Mouse (Mus musculus) stomach, embryonic 16.5 days (tissue): ENCODE data around the gene Olfr1218. TPM values are rescaled to one million over a fixed set of nuclear protein-coding genes. Genes with fewer than 3 reads are reported as not detected.
"Not testable (repeated sequence)": the region's sequence is repeated elsewhere in the genome, so short reads cannot be mapped to it uniquely, and the experiment has no call there.

ENCODE experiments used
- ATAC-seq: fragments of 200-750 bp; cut with Nextera tagmentation; 2 replicates; pipeline ENCODE4 v1.8.0; 2017; ENCODE audit warnings: moderate number of reproducible peaks, moderate TSS enrichment; ENCODE audit not compliant: insufficient read depth, low FRiP score
- H3K27ac ChIP-seq: fragments of 300-500 bp; sonication (generic); 2 replicates; pipeline ENCODE4 v1.5.1; 2014; ENCODE audit warnings: low read length
- H3K27me3 ChIP-seq: fragments of 300-500 bp; sonication (generic); 2 replicates; pipeline ENCODE4 v1.6.1; 2014; ENCODE audit warnings: low read length, control low read depth, mixed read lengths; ENCODE audit not compliant: control insufficient read depth, insufficient read depth
- H3K36me3 ChIP-seq: fragments of 300-500 bp; sonication (generic); 2 replicates; pipeline ENCODE4 v1.6.1; 2014; ENCODE audit warnings: low read length; ENCODE audit not compliant: control insufficient read depth, insufficient read depth
- H3K4me1 ChIP-seq: fragments of 300-500 bp; sonication (generic); 2 replicates; pipeline ENCODE4 v1.6.1; 2014; ENCODE audit warnings: low read length, control low read depth, mixed read lengths; ENCODE audit not compliant: control insufficient read depth, insufficient read depth
- H3K4me2 ChIP-seq: fragments of 300-500 bp; sonication (generic); 2 replicates; pipeline ENCODE4 v1.6.1; 2014; ENCODE audit warnings: low read depth, low read length, mixed read lengths
- H3K4me3 ChIP-seq: fragments of 300-500 bp; sonication (generic); replicated peaks from 2 replicates; pipeline ENCODE4 v1.5.1; 2014; ENCODE audit warnings: mild to moderate bottlenecking, low read length
- H3K9ac ChIP-seq: fragments of 300-500 bp; sonication (generic); 2 replicates; pipeline ENCODE4 v1.6.1; 2014; ENCODE audit warnings: low read length
- H3K9me3 ChIP-seq: fragments of 300-500 bp; sonication (generic); replicated peaks from 2 replicates; pipeline ENCODE4 v1.6.1; 2016; ENCODE audit warnings: low read length, control low read depth; ENCODE audit not compliant: control insufficient read depth
- WGBS: fragments of 180-500 bp; shearing (Covaris S2); extraction: QIAGEN DNeasy Blood & Tissue Kit; methylation state at CpG from one replicate; pipeline ENCODE4 v1.1.7; 2014; 5-methylcytosine and 5-hydroxymethylcytosine counted together
- polyA plus RNA-seq: library from polyadenylated mRNA; unstranded; fragments of >200 nt; fragmentation: Nextera tagmentation; extraction: Ambion mirVana; gene quantifications from 2 replicates; pipeline ENCODE4 v1.2.1, GENCODE M21; 2015

The Olfr1218 gene
- polyA plus RNA-seq = not detected in 2 replicates

GRCm38 (mm10) chr2:89061087-89061486 is at the start of gene Olfr1218:
Olfr1218 (minus strand) TSS chr2:89061187.
- H3K27ac ChIP-seq = no peak within 1 kb of the TSS
- no peak within 1 kb of the TSS for H3K4me3 ChIP-seq
- H3K36me3 ChIP-seq = no peaks in the 10 kb centered on the region
- ATAC-seq = no peak
- H3K9me3 ChIP-seq = no peaks in the 10 kb centered on the region
- H3K9ac ChIP-seq = no peak within 1 kb of the TSS
- no peaks in the 10 kb centered on the region for H3K27me3 ChIP-seq
- H3K4me1 ChIP-seq = no peaks in the 10 kb centered on the region
- no peak within 1 kb of the TSS for H3K4me2 ChIP-seq

DNA sequence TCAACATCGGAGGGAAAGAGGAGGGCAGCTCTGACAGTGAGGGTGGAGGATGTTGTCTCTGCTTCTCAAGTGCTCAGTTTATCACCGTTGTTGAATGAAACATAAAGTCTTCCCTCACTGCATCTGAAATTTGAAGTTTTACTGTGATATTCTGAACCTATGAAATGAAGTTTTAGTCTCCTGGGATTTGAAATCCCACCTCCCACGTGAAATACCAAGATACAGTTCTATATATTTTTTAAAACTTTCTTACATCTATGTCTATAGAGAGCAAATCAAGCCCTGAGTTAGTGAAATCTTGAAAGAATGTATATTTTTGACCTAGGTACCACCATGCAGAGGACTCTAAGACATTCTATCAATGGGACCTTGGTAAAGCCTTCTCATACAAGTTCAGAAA is 45.7 kb upstream of the Olfr1218 start, which contains the start of gene Olfr1220:
Gene Olfr1220 (minus strand): TSS at position 101 of the 400 bp plus-strand sequence.
- no peak for ATAC-seq
- 69% methylated on average over 3 of the region's 3 CpGs for WGBS
- H3K27ac ChIP-seq = no peak within 1 kb of the TSS

DNA sequence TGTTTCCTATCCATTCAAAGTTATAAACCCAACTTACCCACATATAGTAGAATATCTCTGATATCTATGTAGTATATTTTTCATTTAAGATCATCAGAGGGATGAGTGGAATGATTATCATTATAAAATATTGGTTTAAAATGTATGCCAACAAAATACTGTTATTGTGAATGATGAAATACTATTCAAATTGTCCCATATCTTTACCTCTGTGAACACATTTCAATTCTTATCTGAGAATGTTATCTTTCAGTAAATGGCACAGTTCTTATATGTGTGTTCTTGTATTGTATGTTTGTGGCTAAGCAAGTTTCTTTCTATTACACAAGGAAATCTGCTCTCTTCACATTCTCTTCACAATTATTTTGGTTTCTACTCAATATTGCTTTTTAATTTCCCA is 44.7 kb upstream of the Olfr1218 start:
- Histone ChIP-seq H3K9ac (no peak overlapping the region), H3K27me3 (no peaks in the 10 kb centered on the region), H3K27ac (no peak overlapping the region), H3K4me1 (no peaks in the 10 kb centered on the region), H3K4me2 (no peak overlapping the region), H3K9me3 (no peaks in the 10 kb centered on the region), H3K4me3 (no peak overlapping the region), H3K36me3 (no peaks in the 10 kb centered on the region)
- ATAC-seq = no peak

More for the DNA sequence above, 45.7 kb upstream of the Olfr1218 start, which contains the start of gene Olfr1220:
- Histone ChIP-seq H3K4me2 (no peak within 1 kb of the TSS), H3K4me3 (no peak within 1 kb of the TSS), H3K9me3 (no peaks in the 10 kb centered on the region), H3K36me3 (no peaks in the 10 kb centered on the region), H3K9ac (no peak within 1 kb of the TSS), H3K4me1 (no peaks in the 10 kb centered on the region), H3K27me3 (no peaks in the 10 kb centered on the region)

DNA sequence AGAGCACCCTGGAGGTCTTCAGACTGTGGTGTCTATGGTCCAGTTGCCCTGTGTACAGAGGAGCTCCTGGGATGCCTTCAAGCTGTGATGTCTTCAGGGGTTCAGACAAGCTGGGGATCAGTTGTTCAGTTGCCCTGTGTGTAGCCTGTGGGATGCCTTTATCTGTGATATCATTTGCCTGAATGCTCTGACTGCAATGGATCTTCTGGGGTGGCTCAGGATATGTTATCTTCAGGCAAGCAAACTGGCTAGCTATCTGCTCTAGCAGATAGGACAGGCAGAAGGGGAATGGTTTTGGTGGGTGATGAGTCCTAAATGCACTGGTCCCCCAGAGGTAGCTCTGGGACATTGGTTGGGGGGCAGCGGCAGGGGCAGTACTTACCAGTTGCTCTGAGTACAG is 32.9 kb upstream of the Olfr1218 start:
- Histone ChIP-seq H3K4me2 (no peak overlapping the region), H3K9ac (no peak overlapping the region), H3K4me1 (no peaks in the 10 kb centered on the region), H3K27ac (no peak overlapping the region), H3K9me3 (no peaks in the 10 kb centered on the region), H3K27me3 (no peaks in the 10 kb centered on the region), H3K36me3 (no peaks in the 10 kb centered on the region), H3K4me3 (no peak overlapping the region)
- no peak for ATAC-seq
- 100% methylated on average over 1 of the region's 1 CpGs for WGBS

DNA sequence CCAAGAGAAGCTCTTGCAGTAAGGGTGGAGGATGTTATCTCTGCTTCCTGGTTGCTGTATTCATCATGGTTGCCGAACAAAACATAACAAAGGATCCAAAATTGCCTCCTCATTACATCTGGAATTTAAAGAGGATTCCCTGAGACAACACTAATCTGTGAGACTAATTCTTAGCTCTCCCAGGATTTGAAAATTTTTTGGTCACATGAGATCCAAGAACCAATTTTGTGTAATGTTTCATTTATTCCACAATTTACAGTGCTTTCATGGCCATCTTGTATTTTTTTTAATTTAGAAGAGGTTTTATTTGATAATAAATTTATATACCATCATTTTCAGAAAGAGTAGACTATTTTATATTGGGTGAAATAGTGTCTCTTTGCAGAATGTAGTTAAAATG is 22.4 kb upstream of the Olfr1218 start, which contains the start of gene Olfr1219:
Gene Olfr1219 (minus strand): TSS at position 101 of the 400 bp plus-strand sequence.
- no peaks in the 10 kb centered on the region for H3K36me3 ChIP-seq
- no peak within 1 kb of the TSS for H3K9ac ChIP-seq
- H3K27ac ChIP-seq = no peak within 1 kb of the TSS
- no peaks in the 10 kb centered on the region for H3K9me3 ChIP-seq
- no peak within 1 kb of the TSS for H3K4me2 ChIP-seq
- no peaks in the 10 kb centered on the region for H3K27me3 ChIP-seq
- H3K4me1 ChIP-seq = no peaks in the 10 kb centered on the region
- 48% methylated on average over 1 of the region's 1 CpGs for WGBS
- H3K4me3 ChIP-seq = no peak within 1 kb of the TSS
- no peak for ATAC-seq

DNA sequence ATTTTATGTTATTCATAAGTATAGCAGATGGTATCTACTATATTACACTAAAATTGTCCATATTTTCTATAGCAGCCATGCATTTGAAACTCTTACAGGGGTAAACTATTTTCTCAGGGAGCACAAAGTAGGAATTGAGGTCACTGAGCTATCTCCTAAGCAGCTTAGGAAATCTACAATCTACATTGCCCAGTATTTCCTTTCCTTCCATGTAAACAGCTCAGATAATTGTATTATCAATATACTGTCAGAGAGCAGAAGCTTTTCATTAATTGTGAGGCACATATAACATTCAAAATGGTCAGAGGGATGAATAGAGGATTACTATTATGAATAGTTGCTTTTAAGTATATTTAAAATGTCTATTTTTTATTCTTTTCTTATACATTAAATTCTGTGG is 20.5 kb upstream of the Olfr1218 start:
- no peaks in the 10 kb centered on the region for H3K4me1 ChIP-seq
- H3K27me3 ChIP-seq = no peaks in the 10 kb centered on the region
- no peaks in the 10 kb centered on the region for H3K36me3 ChIP-seq
- no peak overlapping the region for H3K4me2 ChIP-seq
- ATAC-seq = no peak
- no peak overlapping the region for H3K27ac ChIP-seq
- no peak overlapping the region for H3K4me3 ChIP-seq
- no peak overlapping the region for H3K9ac ChIP-seq
- no peaks in the 10 kb centered on the region for H3K9me3 ChIP-seq

DNA sequence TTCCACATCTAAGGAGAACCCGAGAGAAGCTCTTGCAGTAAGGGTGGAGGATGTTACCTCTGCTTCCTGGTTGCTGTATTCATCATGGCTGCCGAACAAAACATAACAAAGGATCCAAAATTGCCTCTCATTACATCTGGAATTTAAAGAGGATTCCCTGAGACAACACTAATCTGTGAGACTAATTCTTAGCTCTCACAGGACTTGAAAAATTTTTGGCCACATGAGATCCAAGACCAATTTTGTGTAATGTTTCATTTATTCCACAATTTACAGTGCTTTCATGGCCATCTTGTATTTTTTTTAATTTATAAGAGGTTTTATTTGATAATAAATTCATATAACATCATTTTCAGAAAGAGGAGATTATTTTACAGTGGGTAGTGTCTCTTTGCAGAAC is 29.0 kb downstream of the Olfr1218 start, which contains the start of gene Olfr1217:
Gene Olfr1217 (minus strand): TSS at position 101 of the 400 bp plus-strand sequence.
- Histone ChIP-seq H3K9me3 (no peaks in the 10 kb centered on the region), H3K36me3 (no peaks in the 10 kb centered on the region), H3K27ac (no peak within 1 kb of the TSS), H3K4me3 (no peak within 1 kb of the TSS), H3K4me1 (no peaks in the 10 kb centered on the region), H3K27me3 (no peaks in the 10 kb centered on the region), H3K4me2 (no peak within 1 kb of the TSS), H3K9ac (no peak within 1 kb of the TSS)
- ATAC-seq = no peak
- 57% methylated on average over 2 of the region's 2 CpGs for WGBS

DNA sequence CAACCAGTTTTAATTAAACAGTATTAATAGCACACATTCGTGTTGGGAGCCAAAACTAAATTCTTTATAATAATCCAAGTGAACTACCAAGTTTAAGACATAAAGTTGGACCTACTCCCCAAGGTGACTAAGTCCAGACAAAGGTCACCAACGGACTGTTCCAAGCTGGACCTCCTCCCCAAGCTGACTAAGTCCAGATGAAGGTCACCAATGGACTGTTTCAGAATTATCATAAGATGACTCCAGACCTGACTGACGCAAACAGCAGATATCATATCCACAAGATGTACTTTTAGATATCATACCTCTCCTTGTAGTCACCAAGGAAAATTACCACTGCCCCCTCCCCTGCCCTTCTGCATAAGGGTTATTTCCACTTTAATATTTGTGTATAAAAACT is 39.6 kb downstream of the Olfr1218 start:
- not testable (repeated sequence) for H3K4me2 ChIP-seq, H3K27ac ChIP-seq, H3K36me3 ChIP-seq, H3K9ac ChIP-seq, H3K4me3 ChIP-seq, H3K27me3 ChIP-seq, H3K9me3 ChIP-seq, H3K4me1 ChIP-seq, ATAC-seq
- 75% methylated on average over 3 of the region's 3 CpGs for WGBS

GRCm38 (mm10) chr2:89018240-89018639 is 42.7 kb downstream of the Olfr1218 start, which contains the start of gene Olfr1216:
Olfr1216 (minus strand) TSS chr2:89018340.
- 74% methylated on average over 1 of the region's 1 CpGs for WGBS
- no peak within 1 kb of the TSS for H3K9ac ChIP-seq
- no peak for ATAC-seq

GRCm38 (mm10) chr2:89006873-89007272 is 54.1 kb downstream of the Olfr1218 start, which contains the start of gene Olfr1215:
Olfr1215 (minus strand) TSS chr2:89006973.
- Histone ChIP-seq H3K27me3 (no peaks in the 10 kb centered on the region), H3K27ac (no peak within 1 kb of the TSS), H3K9me3 (no peaks in the 10 kb centered on the region), H3K9ac (no peak within 1 kb of the TSS), H3K4me2 (no peak within 1 kb of the TSS), H3K36me3 (no peaks in the 10 kb centered on the region), H3K4me3 (no peak within 1 kb of the TSS), H3K4me1 (no peaks in the 10 kb centered on the region)
- no peak for ATAC-seq
- 68% methylated on average over 2 of the region's 2 CpGs for WGBS

More at GRCm38 (mm10) chr2:89018240-89018639, 42.7 kb downstream of the Olfr1218 start, which contains the start of gene Olfr1216:
- Histone ChIP-seq H3K27me3 (no peaks in the 10 kb centered on the region), H3K27ac (no peak within 1 kb of the TSS), H3K4me2 (no peak within 1 kb of the TSS), H3K9me3 (no peaks in the 10 kb centered on the region), H3K4me1 (no peaks in the 10 kb centered on the region), H3K36me3 (no peaks in the 10 kb centered on the region), H3K4me3 (no peak within 1 kb of the TSS)
